Mouse (Mus musculus) adrenal gland, adult (tissue): Measurements from ENCODE around the gene Snx12.
"Not testable (repeated sequence)": the region's sequence is repeated elsewhere in the genome, so short reads cannot be mapped to it uniquely, and the experiment has no call there.

Experiments used
- DNase-seq, 2 experiments: peaks; one replicate each; pipeline ENCODE4 v3.0.0; 2022 to 2023; ENCODE audit warnings: low spot score in 1 of 2; ENCODE audit not compliant: inconsistent age in 2 of 2

Gene Snx12

DNA sequence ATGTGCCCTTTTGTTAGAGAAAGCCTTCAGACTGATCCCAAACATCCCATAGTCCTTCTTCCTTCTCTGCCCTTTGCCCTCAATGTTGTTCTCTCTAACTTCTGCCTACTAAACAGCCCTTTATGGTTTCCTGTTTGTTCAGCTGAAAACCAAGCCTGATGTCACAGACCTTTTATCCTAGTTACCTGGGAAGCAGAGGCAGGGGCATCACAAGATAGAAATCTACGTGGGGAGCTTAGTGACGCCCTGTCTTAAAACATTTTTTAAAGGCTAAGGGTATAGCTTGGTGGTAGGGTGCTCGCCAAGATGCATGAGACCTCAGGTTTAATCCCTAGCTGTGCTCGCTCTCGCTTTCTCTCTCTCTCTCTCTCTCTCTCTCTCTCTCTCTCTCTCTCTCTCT, 74.9 kb downstream of the Snx12 start:
- no peak for DNase-seq

DNA sequence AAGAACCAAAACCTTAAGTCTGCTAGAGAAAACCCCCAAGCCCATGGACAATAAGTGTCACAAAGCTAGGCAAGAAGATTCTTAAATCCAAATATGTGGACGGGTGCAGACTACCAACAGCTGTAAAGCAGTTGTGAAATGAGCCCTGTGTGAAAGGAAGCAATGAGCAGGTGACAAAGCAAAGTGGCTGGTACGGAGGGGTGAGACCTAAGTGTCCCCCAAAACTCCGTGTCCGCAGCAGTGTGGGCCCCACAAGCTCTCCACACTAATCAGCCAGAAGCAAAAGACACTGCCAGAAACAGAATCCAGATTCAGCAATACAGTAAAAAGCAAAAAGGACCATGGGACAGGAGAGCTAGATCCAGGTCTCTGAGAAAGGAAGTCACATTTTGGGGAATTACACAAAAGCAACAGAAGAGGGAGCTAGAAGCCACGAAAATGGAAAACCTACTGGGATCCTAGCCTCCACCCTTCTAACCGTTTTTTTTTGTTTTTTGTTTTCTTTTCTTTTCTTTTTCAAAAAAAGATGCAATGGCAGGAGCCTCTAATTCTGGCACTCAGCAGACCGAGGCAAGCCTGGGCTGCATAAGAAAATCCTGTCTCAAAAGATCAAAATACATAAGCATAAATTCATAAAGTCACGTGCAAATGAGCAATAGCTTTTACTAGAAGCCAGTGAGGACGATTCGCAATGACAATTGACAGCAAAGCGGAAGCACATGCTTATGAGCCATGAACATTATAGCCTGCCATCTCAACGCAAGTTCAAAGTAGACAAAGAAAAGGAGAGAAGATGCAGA, 90.2 kb downstream of the Snx12 start:
- DNase-seq: peak; percentile 18 to 71

DNA sequence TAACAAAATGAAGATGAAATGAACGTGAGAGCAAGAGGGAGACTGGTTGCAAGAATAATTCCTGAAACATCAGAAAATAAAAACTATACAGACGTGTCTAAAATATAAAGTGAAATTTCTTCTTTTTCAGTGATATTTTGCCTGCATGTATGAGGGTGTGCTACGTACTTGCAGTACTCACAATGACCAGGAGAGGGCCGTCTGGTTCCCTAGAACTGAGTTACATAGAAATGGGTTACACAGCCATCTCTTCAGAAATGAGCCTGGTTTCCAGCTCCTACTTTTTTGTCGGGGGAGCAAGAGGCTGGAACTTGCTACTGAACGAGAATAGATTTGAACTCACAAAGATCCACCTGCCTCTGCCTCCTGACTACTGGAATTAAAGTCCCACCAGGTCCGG, 91.4 kb downstream of the Snx12 start:
- DNase-seq: peak; percentile 56 to 83

DNA sequence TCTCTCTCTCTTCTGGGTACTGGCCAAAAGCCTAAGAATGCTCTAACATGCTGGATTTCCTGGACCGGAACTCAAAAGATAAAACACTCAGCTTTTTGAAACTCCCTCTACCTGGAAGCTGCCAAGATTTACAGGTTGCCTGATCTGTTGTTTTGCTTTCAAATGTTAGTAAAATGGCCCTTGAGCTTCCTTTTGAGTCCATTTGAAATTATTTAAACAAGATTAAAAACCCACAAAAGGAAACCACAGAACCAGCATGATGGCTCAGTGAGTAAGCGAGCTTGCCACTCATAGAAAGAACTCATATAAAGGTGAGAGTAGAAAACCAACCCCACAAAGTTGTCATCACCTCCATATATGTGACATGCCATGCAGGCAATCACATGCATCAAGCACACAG, 93.8 kb downstream of the Snx12 start:
- no peak for DNase-seq

DNA sequence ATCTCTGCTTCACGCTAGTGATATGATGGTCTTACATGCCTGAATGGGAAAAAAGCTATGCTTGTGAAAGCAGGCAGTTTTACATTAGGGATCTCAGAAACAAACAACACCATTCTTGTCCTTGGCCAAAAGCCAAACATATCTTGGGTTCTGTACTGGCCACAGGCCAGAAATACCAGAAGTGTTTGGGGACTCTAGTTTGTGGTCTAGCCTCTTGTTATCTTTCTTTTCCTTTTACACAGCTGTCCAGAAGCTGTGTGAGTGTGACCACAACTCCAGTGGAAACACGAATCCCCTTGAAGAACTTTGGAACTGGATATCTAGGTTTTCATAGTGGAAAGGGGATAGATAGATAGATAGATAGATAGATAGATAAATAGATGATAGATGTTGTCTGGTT, 95.4 kb downstream of the Snx12 start:
- DNase-seq: peak in 1 of 2 experiments; percentile 53

DNA sequence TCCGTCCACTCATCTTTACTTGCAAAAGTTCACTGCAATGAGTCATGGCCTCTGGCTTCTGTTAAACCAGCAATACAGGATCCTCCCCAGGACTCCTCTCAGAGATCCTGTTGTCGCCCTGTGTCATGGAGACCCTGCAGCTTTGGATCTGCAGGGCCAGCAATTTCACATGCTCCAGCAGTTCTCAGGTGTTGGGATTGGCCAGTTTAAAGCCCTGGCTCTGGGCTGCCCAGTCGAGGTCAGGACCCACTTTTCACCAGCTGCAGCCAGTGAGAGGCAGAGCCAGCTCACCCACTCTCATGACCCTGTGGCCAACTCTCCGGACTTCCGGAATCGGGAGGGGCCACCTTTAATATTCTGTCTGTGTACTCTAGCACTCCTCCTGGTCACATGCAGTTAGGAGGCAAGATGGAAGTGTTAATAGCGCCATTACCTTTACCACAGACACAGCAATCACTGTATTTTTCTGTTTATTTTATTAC, 95.8 kb downstream of the Snx12 start:
- DNase-seq: peak; percentile 50 to 84

DNA sequence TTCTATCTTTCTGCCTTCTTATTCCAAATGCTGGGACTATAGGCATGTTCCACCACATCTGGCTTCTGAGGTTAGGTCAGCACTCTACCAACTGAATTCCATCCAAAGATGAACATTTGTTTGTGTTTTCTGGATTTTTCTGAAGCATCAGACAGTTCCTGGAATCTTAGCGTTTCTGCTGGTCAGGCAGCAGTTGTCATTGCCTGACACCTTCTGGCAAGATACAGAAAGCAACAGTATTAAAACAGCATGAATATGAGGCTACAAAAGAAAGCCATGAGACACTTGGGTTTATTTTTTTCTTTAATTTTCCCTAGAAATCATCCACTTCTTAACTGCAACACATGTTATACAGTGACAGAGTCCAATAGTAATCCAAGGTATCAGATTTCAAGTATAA, 101.8 kb downstream of the Snx12 start:
- no peak for DNase-seq

DNA sequence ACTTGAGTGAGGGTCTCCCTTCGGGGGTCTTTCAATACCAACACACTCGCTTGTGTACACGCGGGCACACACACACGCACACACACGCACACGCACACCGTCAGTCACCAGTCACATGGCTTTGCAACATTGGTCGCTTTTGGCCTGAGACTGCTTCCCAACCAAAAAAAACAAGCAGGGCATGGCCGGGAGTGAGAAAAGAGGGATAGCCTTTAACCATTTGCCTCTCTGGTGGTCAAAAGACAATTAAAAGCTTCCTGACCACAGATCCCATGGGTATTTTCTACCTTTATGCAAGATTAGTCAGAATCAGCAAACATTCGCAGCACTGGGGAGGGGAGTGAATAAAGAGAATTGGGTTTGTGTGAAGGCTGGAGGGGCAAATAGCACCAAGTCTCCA, 136.4 kb downstream of the Snx12 start, which contains the start of gene Slc7a3:
Gene Slc7a3, minus strand, starts transcription at position 101 of the 400 bp plus-strand sequence.
- no peak for DNase-seq

DNA sequence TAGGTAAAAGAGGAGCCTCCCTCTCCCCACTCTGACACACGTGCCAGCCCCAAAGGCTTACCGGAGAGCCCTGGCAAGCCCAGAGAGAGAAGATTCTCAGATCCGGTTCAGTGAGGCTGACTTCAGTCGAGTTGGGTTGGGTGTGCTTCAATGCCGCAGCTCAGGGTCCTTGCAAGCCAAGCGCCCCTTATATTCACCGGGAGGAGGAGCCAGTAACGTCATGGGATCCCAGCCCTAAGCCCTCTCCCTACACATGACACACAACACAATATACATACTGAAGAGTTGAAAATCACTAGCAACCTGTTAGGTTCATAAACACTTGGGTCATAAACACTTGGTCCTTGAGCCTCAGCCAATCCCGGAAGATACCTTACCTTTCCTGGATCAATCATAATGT, 137.2 kb downstream of the Snx12 start:
- DNase-seq: not testable (repeated sequence)

DNA sequence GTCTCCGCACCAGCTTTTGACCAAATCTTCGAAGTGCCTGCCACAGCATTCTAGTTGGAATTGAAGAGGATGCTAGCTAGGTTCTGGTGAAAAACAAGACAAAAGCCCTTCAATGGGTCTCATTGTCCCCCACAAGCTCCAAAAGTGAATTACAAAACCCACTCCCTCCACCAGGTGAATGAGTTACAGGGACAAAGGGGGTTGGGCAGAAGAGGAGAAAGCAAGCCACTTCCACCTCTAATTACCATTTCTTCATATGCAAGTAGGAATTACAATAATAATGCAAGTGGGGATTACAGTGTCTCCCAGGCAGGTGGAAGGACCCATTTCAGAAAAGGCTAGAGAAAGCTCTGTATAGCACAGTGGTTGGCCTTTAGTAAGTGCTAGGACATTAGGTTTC, 138.2 kb downstream of the Snx12 start:
- no peak for DNase-seq

DNA sequence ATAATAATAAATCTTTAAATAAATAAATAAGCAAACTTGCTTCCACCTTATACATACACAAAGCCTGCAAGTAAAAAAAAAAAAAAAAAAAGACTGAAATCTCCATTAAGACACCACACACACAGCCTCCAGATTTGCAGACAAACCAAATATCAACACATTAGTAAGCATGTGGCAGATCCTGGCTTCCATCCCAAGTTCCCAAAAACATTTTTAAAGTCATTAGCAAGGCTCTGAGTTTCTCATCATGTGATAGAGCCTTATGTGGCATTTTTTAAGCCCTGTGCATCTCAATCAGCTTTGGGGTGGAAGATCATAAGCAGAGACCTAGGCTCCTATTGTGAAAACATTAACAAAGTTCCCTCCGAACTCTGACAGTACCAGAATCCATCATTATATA, 157.1 kb downstream of the Snx12 start:
- no peak for DNase-seq

DNA sequence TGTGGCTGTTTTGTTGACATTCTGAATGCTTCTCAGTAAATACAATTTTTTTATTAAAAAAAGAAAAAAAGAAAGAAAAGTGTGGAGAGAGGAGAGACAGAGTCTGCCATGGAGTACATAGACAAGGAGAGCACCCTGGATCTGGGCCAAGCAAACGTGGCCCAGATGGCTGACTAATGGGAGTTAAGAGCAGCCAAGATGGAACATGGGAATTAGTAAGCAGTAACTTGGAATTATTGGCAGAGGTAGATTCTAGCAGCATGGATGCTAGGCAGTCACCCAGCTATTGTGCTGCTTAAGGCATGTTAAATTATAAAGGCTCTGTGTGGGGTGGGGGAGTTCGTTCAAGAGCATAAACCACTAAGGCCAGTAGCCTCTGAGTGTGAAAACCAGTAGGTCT, 158.9 kb downstream of the Snx12 start:
- peak; percentile 14 to 23 for DNase-seq

DNA sequence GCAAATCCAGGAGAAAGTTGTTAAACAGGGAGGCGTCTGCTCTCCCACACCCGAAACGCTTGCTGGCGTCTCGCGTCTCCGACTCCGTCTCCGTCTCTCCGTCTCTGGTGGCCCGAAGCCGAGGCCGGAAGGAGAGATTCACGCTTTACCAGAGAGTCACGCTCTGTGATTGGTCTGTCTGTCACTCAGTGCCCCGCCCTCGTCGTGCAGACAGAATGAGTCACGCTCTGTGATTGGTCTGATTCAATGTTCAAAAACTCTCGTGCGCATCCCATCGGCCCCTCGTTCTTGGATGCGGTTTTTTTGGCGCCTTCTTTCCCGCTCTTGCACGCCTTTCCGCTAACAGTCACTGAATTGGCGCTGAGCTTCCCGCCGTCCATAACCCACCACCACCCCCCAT, 162.8 kb downstream of the Snx12 start, which contains the start of gene Tex11:
Gene Tex11, minus strand, starts transcription at position 127 of the 400 bp plus-strand sequence.
- DNase-seq: no peak
